Mouse (Mus musculus) G1E (cell line): ENCODE data around the gene Cyfip2. TPM values are rescaled to one million over a fixed set of nuclear protein-coding genes. Genes with fewer than 3 reads are reported as not detected.

Experiments
- ATAC-seq: 2 replicates; pipeline ENCODE4 v1.8.0; 2016; ENCODE audit warnings: mild to moderate bottlenecking; ENCODE audit not compliant: insufficient number of reproducible peaks, poor library complexity, low FRiP score, severe bottlenecking; ENCODE audit errors: extremely low read depth
- DNase-seq: peaks from one replicate; pipeline ENCODE4 v3.0.0; 2012; ENCODE audit warnings: low spot score
- H3K27me3 ChIP-seq: 2 replicates; pipeline ENCODE4 v1.6.1; 2012; ENCODE audit warnings: mild to moderate bottlenecking, low read length, inconsistent platforms; ENCODE audit not compliant: insufficient read depth
- H3K36me3 ChIP-seq: replicated peaks from 2 replicates; pipeline ENCODE3; 2012; ENCODE audit warnings: mild to moderate bottlenecking, inconsistent platforms
- H3K4me1 ChIP-seq: 2 replicates; pipeline ENCODE4 v1.6.1; 2012; ENCODE audit warnings: low read depth, low read length, inconsistent platforms, mixed read lengths; ENCODE audit not compliant: insufficient read depth
- H3K4me3 ChIP-seq: 2 replicates; pipeline ENCODE4 v1.5.1; 2012; ENCODE audit warnings: low read depth, mild to moderate bottlenecking, inconsistent platforms, low read length, moderate library complexity, mixed read lengths
- H3K9me3 ChIP-seq: replicated peaks from 2 replicates; pipeline ENCODE4 v1.6.1; 2012; ENCODE audit warnings: inconsistent platforms
- CTCF ChIP-seq: IDR thresholded peaks from 2 replicates; pipeline ENCODE4 v1.5.1; 2012; ENCODE audit warnings: low read depth, low read length, inconsistent platforms, mixed read lengths
- GATA1 ChIP-seq: IDR thresholded peaks from 2 replicates; pipeline ENCODE4 v1.6.1; 2012; ENCODE audit warnings: borderline replicate concordance, low read length, inconsistent platforms, mixed read lengths
- GATA2 ChIP-seq: IDR thresholded peaks from 2 replicates; pipeline ENCODE4 v1.6.1; 2012; ENCODE audit warnings: low read depth, low read length, inconsistent platforms, borderline replicate concordance
- POLR2AphosphoS5 ChIP-seq: IDR thresholded peaks from 2 replicates; pipeline ENCODE4 v1.6.1; 2012; ENCODE audit warnings: low read depth, low read length, inconsistent platforms; ENCODE audit not compliant: insufficient replicate concordance
- TAL1 ChIP-seq: conservative IDR thresholded peaks from 2 replicates; pipeline ENCODE4 v1.6.1; 2012; ENCODE audit warnings: low read depth, low read length, inconsistent platforms, mixed read lengths
- polyA plus RNA-seq: library from polyadenylated mRNA; stranded (reverse); fragments of >175 nt; gene quantifications from 2 replicates; pipeline ENCODE4 v1.2.3, GENCODE M21; 2012
- total RNA-seq, 2 experiments: library from RNA; stranded (forward) in 1 of 2; stranded (reverse) in 1 of 2; fragments of 200-1000 nt in 1 of 2; fragments of >200 nt in 1 of 2; fragmentation: Nextera tagmentation in 1 of 2; gene quantifications; 2 replicates each; pipeline ENCODE4 v1.2.3; 2014 to 2017

Gene Cyfip2
- total and polyA plus RNA-seq, 3 experiments: 1.3 to 2.9 (median 2.4) TPM

GRCm38 (mm10) chr11:46309111-46309741 lies 3.4 kb downstream of the Cyfip2 start:
- Histone ChIP-seq H3K4me1 (peaks cover 18% of the 10 kb centered on the region), H3K36me3 (no peaks in the 10 kb centered on the region), H3K4me3 (no peak overlapping the region), H3K9me3 (no peaks in the 10 kb centered on the region), H3K27me3 (peaks cover 41% of the 10 kb centered on the region)
- ATAC-seq: no peak
- no peak for TF ChIP-seq POLR2AphosphoS5
- TF ChIP-seq CTCF: no peak
- no peak for TF ChIP-seq TAL1
- no peak for TF ChIP-seq GATA2
- TF ChIP-seq GATA1: no peak
- DNase-seq: no peak

DNA sequence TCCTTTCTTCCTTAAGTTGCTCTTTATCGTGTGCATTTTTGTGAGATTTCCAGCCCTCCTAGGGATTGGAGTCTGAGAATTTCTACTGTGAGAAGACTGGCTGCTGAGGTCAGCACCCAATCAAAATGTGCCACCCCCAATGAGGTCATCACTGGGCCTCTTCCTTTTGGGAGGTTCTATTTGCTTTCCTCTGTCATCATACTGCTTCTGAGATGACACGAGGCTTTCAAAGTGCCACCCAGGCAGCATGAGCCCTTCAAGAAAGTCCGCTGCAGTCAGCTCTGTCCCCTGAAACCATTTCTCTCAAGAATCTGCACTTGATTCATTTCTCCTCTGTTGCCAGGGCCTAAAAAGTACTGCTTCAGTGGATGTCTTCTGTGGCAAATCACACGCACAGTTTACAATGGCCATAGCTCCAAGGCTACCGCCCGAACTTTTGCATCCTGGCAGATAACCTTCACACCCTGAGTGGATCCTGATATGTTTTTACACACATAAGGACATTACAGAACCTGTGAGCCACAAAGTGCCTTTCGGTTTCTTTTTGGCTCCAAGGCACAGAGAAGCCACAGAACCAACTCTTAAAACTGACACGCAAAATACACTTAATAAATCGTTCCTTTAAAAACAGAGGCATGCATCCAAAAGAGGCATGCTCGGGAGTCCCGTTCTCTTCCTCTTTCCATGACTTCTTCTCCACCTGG lies 4.2 kb downstream of the Cyfip2 start:
- Histone ChIP-seq H3K36me3 (no peaks in the 10 kb centered on the region), H3K27me3 (peaks cover 37% of the 10 kb centered on the region), H3K4me3 (no peak overlapping the region), H3K9me3 (no peaks in the 10 kb centered on the region), H3K4me1 (peaks cover 18% of the 10 kb centered on the region)
- DNase-seq: no peak
- ATAC-seq: no peak
- TF ChIP-seq TAL1: no peak
- no peak for TF ChIP-seq POLR2AphosphoS5
- TF ChIP-seq CTCF: no peak
- no peak for TF ChIP-seq GATA1
- TF ChIP-seq GATA2: no peak

- H3K4me3 ChIP-seq: no peak overlapping the region
Measured at GRCm38 (mm10) chr11:46307768-46308167, 4.9 kb downstream of the Cyfip2 start.

GRCm38 (mm10) chr11:46306776-46307175 lies 5.9 kb downstream of the Cyfip2 start:
- Histone ChIP-seq H3K9me3 (no peaks in the 10 kb centered on the region), H3K27me3 (peaks cover 31% of the 10 kb centered on the region), H3K4me3 (no peak overlapping the region), H3K36me3 (no peaks in the 10 kb centered on the region), H3K4me1 (peaks cover 7% of the 10 kb centered on the region)
- ATAC-seq (no peak), DNase-seq (no peak)
- TF ChIP-seq GATA2 (no peak), CTCF (no peak), POLR2AphosphoS5 (no peak), GATA1 (no peak), TAL1 (no peak)

More at GRCm38 (mm10) chr11:46307768-46308167, 4.9 kb downstream of the Cyfip2 start:
- Histone ChIP-seq H3K4me1 (peaks cover 17% of the 10 kb centered on the region), H3K36me3 (no peaks in the 10 kb centered on the region), H3K9me3 (no peaks in the 10 kb centered on the region), H3K27me3 (peaks cover 36% of the 10 kb centered on the region)
- ATAC-seq: no peak
- no peak for DNase-seq
- TF ChIP-seq GATA2: no peak
- TF ChIP-seq CTCF: no peak
- no peak for TF ChIP-seq TAL1
- TF ChIP-seq POLR2AphosphoS5: no peak
- TF ChIP-seq GATA1: no peak

- TF ChIP-seq TAL1: no peak
- TF ChIP-seq GATA1: no peak
- TF ChIP-seq CTCF: no peak
- no peak for TF ChIP-seq GATA2
- TF ChIP-seq POLR2AphosphoS5: no peak
- no peak overlapping the region for H3K4me3 ChIP-seq
- DNase-seq (no peak), ATAC-seq (no peak)
- no peaks in the 10 kb centered on the region for H3K36me3 ChIP-seq
- H3K9me3 ChIP-seq: no peaks in the 10 kb centered on the region
- H3K27me3 ChIP-seq: peaks cover 26% of the 10 kb centered on the region
- H3K4me1 ChIP-seq: no peaks in the 10 kb centered on the region
Measured at GRCm38 (mm10) chr11:46305881-46306520, 6.7 kb downstream of the Cyfip2 start.
